Mouse (Mus musculus) NIH3T3 (cell line): ENCODE results near the gene Cmklr1.

Source experiments
- DNase-seq: peaks from one replicate; pipeline ENCODE4 v3.0.0-alpha.2; 2012; ENCODE audit warnings: low read depth

The Cmklr1 gene

GRCm38 (mm10) chr5:113652215-113652614 is 2.0 kb upstream of the Cmklr1 start:
- no peak for DNase-seq

GRCm38 (mm10) chr5:113648647-113649211 is 1.5 kb downstream of the Cmklr1 start:
- no peak for DNase-seq

DNA sequence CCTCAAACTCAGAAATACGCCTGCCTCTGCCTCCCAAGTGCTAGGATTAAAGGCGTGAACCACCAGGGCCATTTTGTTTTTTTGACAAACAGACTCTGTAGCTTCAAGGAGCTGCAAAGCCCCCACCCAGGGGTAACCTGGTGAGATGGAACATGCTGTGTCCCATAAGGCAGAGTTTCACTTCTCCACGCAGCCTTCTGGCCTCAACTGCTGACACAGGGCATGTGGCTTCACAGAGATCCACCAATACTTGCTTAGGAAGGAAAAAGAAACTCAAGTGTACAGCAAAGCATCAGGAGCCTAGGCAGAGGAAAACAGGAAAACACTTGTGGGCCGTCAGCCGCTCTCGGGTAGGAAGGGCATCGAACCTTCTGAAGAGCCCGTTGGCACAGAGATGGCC is 3.1 kb downstream of the Cmklr1 start:
- DNase-seq = no peak

GRCm38 (mm10) chr5:113644520-113644919 is 5.7 kb downstream of the Cmklr1 start:
- DNase-seq = no peak

DNA sequence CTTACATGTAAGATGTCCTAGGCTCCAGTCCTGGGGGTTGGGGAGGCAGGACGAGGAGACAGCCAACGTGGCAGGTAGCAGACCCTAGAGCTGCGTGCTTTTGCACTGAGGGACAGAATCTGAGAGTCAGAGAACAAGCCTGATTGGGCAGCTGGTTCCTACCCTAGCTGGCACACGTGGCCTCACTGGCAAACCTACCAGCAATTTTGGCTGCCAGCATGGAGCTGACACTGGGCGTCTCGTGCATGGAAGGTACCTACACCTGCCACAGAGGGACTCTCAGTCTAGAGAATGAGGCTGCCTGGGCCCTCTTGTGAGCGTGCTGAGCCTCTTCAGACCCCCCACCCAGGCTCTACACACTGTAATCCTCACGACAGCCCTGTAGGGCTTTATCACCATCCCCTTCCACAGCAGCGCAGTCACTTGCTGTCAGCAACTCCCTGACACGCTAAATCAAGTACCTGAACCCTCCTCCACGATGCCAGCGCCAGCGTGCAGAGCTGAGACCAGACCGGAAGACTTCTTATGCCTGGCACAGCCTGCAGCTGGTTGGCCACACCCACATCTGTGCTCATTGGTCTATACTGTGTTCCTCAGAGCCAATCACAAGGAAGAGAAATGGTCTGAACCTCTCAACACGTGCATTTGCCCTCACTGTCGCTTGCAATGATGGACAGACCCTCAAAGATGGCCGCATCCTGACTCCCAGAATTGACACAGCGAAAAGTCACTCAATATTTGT is 6.9 kb downstream of the Cmklr1 start:
- no peak for DNase-seq

GRCm38 (mm10) chr5:113641066-113641465 is 9.2 kb downstream of the Cmklr1 start:
- DNase-seq = no peak

GRCm38 (mm10) chr5:113639126-113639525 is 11.1 kb downstream of the Cmklr1 start:
- no peak for DNase-seq

DNA sequence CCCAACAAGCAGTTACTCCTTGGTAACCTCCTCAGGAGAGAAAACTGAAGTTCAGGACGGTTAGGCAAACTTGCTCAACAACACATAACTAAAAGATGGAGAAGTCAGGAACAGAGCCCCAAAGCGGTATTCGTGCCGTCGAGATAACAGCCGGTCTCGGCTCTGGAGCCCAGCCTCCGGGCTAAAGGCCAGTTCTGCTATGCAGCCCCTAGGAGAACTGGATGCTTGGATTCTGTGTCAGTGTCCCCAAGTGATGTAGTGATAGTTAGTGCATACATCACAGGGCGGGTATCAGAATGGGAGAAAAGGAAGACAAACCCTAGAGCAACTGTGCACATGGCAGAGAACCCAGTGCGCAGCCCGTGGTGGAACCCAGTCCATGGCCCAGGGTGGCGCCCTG is 12.2 kb downstream of the Cmklr1 start:
- DNase-seq = no peak

DNA sequence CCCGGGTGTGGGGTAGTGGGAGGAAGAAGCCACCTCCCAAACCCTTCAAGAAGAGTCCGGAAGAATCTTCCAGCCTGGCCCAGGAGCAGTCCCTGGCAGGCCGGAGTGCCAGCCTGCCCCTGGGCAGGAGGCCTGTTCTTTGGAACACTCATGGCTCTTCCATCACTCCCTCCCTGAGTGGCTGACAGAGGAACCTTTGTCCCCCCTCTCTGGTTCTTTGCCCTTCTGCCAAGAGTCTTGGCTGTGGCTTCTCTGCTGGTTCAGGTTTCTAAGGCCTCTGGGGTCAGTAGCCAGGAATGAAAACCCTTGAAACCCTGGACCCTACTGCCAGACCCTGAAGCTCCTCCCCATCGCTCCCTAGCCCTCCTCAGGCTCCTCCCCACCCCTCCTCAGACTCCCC is 12.6 kb downstream of the Cmklr1 start:
- no peak for DNase-seq

DNA sequence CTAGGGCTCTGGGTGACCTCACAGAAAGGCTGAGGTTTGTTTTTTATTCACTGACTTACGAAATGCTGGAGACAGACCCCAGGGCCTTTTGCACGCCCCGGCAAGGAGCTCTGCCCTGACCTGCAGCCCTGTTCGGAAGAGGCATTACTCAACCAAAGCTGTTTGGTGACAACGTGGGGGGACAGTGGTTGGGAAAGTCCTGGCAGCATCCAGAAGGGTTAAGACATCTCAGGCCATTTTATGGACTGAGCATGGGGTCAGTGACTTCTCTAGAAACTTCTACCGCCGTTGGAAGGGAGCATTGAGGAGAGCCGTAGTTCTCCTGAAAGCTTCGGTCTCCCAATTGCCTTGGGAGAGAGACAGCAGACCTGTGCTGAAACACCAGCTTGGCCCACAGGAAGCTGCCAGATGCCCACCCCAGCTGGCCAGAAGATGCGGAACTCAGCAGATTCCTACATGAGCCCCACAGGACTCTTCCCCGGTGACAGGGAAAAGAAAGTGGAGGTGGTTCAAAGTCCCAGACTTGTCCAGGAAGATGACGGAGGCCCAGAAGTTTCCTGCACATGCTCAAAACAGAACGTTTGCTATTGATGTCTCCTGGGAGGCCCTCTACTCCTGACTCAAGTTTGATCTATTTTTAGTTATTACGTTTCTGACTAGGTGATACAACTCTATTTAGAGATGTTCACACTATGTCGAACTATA is 14.2 kb downstream of the Cmklr1 start:
- no peak for DNase-seq

DNA sequence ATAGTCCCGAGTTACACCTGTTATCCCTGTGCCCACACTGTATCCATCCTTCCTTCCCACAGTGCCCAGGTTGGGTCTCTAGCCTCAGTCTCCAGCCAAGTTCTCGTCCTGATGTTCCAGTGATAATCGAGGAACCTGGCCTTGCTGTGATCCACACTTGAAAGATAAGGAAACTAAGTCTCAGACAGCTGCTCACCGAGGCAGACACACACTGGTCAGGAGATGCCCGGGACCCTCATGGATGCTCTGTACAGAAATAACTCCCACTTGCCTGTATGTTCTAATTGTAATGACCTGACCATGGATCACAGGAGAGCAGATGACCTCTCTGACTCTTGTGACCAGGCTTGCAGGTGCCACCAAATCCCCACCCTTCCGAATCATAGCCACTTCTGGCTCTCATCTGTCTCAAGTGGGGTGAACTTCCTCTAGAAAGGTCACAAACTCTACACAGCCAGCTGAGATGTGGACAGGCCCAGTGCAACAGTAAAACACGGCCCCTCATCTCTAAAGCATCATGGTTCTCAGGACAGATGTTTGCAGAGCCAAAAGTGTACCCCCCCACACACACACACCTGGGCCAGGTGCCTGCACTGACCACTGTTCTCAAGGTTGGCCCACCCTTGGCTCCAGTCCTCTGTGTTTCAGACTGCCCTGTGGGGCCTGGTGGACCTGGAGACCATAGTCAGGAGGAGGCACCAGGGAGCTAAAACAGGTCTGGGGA is 15.2 kb downstream of the Cmklr1 start:
- no peak for DNase-seq

GRCm38 (mm10) chr5:113634024-113634651 is 16.1 kb downstream of the Cmklr1 start:
- peak; percentile 48 for DNase-seq

GRCm38 (mm10) chr5:113633037-113633714 is 17.1 kb downstream of the Cmklr1 start:
- DNase-seq = no peak

DNA sequence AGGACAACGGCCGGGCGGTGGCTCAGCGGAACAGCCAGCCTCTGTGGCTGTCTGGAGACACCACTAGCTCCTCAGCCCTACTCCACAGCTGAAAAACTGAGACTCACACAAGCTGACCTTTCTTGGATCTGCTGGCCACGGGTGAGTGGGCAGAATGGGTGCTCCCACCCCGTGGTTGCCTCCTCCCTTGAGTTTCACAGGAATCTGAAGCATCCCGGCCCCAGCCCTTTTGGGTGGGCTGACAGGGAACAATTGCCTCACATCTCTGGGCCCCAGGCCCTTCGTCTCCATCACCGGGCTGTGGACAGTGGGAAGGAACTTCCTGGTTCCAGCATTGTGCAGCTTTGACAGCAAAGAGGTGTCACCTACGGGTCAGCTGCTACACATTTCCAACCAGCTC is 20.1 kb downstream of the Cmklr1 start:
- no peak for DNase-seq

DNA sequence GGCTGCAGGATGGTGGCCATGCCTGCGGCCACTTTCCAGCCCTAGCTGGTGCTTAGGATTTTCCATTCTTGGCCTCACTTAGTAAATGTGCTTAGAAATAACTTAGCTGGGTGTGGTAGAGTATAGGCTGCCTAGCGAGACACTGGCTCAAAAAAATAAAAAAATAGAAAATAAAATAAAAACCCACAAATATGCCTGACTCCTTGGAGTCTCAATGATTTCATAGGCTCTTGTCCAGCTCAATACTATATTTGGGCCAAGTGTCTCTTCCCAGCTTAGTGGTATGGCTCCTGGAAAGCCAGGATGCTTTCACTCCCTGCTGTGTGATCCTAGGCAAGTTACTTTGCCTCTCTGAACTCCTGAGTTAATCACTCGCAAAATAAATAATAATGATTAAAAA is 21.0 kb downstream of the Cmklr1 start:
- DNase-seq = peak; percentile 45

DNA sequence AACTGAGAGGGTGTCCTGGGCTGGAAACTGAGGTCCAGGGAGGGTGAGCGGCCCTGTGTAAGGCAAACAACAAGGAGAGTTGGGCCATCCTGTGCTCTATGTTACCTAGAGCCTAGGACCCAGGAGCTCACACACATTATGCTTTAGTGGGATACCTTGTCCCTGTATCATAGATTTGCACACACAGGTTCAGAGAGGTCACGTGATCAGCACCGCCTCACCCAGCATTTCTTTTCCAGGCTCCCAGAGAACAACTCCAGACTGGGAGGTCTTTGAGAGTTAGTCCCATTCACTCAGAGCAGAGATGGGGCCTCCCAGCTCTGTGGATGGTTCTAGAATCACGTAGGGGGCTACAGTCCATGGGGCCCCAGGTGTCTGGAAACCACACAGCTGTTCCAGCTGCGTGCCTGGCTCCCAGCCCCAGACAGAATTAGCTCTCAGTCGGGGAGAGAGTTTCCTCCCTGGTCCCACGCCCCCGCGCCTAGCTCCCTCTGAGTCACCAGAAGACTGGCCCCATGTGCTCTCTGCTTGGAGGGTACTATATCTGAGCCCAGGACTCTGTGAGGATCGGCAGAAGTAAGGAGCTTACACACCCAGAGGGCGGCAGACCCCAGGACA is 22.3 kb downstream of the Cmklr1 start:
- DNase-seq = peak; percentile 64

- DNase-seq = no peak
Measured at GRCm38 (mm10) chr5:113626991-113627390, 23.2 kb downstream of the Cmklr1 start.

GRCm38 (mm10) chr5:113626352-113626751 is 23.9 kb downstream of the Cmklr1 start:
- DNase-seq = peak; percentile 11

- no peak for DNase-seq
Measured at GRCm38 (mm10) chr5:113625068-113625467, 25.2 kb downstream of the Cmklr1 start.

DNA sequence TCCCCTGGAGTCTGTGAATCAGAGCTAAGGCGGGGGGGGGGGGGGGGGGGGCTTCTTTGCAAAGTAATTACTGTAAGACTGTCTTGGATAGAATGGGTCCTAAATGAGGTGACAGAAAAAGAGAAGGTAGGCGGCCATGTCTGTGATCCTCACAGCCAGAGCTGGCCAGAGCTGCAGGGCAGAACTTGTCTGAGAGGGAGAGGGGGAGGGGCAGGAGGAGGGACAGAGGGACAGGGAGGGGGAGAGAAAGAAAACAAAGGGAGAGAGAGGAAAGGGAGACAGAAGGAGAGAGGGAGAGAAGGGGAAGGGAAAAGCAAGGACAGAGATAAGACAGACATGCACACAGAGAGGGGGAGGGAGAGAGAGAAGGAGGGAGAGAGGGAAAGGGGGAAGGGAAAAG is 27.2 kb downstream of the Cmklr1 start:
- DNase-seq = no peak

DNA sequence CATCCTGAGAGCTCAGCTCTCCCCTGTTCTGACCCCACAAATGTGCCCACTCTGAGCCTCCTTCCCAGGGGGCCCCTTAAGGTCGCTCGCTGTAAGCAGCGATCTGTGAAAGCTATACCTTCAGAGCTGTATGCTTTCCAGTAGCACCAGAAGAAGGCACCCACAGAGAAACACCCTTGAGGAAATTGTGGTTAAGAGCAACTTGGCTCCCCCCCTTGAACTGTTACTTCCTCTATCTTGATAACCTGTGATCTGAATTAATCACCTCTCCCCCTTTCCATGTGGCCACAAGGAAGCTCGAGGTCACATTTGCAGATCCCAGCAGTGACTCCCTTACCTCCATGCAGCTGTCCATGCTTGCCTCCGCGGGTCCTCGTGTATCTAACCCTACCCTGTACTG is 29.2 kb downstream of the Cmklr1 start:
- no peak for DNase-seq
